Mouse (Mus musculus): Measurements from ENCODE around the gene Nipa1. TPM values are rescaled to one million over a fixed set of nuclear protein-coding genes. Genes with fewer than 3 reads are reported as not detected.

Gene Nipa1
- polyA plus RNA-seq, 1 experiment from 2014 or later, result 6.5 TPM

- ATAC-seq (replicated peaks; ENCODE audit: low FRiP score), result 0 out of 2 replicates have a peak, but pooled peaks have one; percentile 22
- H3K36me3 ChIP-seq, result no peaks in the 10 kb centered on the region
- H3K4me1 ChIP-seq, result no peaks in the 10 kb centered on the region
- H3K4me3 ChIP-seq (replicated peaks), result no peak overlapping the region
- no peak overlapping the region for H3K4me2 ChIP-seq
- 75% methylated on average over 4 of the region's 4 CpGs for WGBS
- H3K27me3 ChIP-seq, result no peaks in the 10 kb centered on the region
- H3K9me3 ChIP-seq (replicated peaks), result no peaks in the 10 kb centered on the region
- no peak overlapping the region for H3K27ac ChIP-seq
- no peak overlapping the region for H3K9ac ChIP-seq
Measured at GRCm38 (mm10) chr7:55995013-55995412, 24.7 kb downstream of the Nipa1 start.

DNA sequence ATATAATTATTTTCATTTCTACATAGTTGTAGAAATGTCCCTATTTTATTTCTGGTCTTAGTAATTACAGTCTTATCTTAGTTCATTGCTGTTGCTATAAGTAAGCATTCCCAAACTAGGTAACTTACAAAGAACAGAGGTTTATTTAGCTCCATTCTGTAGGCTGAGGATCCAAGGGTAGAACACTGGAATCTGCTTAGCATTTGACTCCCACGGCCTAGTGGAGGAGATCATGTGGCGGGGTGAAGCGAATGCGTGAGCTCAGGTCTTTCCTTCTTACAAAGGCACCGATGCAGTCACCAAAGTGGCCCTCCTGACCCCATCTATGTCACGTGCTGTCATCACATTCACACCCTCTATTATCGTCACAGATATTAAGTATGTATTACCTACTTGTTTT, 27.9 kb downstream of the Nipa1 start:
- H3K9ac ChIP-seq, result no peak overlapping the region
- WGBS, result 90% methylated on average over 7 of the region's 7 CpGs
- no peak overlapping the region for H3K4me2 ChIP-seq
- no peaks in the 10 kb centered on the region for H3K36me3 ChIP-seq
- no peaks in the 10 kb centered on the region for H3K9me3 ChIP-seq (replicated peaks)
- H3K4me1 ChIP-seq, result no peaks in the 10 kb centered on the region
- no peak for ATAC-seq (replicated peaks; ENCODE audit: low FRiP score)
- H3K4me3 ChIP-seq (replicated peaks), result no peak overlapping the region
- no peak overlapping the region for H3K27ac ChIP-seq
- H3K27me3 ChIP-seq, result no peaks in the 10 kb centered on the region

DNA sequence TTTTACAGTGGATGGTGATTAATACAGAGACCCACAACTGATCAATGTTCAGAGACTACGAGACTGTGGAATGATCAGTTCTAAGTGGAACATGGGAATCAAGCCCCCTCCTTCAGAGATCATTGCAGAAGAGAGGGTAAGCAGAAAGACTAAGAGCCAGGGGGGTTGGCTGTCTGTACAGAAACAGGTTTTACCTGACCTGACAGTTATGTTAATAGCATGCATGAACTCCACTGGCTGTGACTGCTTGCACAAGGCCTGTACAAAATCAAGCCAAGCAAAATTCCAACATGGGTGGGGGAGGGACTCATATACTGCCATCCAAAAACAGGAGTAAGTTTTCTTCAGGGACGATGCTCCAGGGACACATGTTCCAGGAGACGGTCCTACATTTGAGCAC, 28.6 kb downstream of the Nipa1 start:
- no peaks in the 10 kb centered on the region for H3K27me3 ChIP-seq
- H3K4me1 ChIP-seq, result no peaks in the 10 kb centered on the region
- H3K9ac ChIP-seq, result no peak overlapping the region
- H3K36me3 ChIP-seq, result no peaks in the 10 kb centered on the region
- no peak overlapping the region for H3K4me2 ChIP-seq
- H3K4me3 ChIP-seq (replicated peaks), result no peak overlapping the region
- no peak for ATAC-seq (replicated peaks; ENCODE audit: low FRiP score)
- no peak overlapping the region for H3K27ac ChIP-seq
- no peaks in the 10 kb centered on the region for H3K9me3 ChIP-seq (replicated peaks)
- WGBS, result 93% methylated on average over 3 of the region's 3 CpGs

DNA sequence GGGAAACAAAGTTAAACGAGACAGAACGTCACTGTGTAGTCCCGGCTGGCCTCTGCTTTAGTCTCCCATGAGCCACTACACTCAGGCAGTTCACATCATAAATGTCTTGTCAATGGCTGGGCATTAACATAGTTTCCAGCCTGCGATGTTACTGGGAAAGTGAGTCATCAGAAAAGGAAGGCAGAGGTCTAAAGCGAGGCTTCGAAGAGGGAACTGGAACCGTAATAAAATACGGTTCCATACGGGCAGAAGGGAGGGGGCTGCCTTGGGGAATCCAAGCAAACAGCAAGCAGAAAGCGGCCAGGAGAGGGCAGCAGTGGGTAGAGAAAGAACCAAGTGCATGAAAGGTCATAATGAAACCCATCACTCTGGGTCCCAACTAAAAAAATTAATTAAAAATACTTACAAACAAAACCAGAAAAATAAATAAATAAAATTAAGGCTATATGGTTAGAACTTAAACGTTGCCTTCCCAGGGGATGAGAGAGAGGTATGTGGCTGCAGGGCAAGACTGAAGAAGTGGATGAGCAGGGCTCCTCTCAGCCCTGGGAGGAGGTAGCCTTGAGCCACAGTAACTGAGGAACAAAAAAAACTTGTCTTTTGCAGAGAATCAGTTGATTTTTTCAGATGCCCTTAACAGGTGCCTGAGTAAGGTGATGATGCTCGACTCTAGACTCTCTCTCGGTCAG, 33.1 kb downstream of the Nipa1 start:
- peak; percentile 78 for ATAC-seq (replicated peaks; ENCODE audit: low FRiP score)
- Histone ChIP-seq H3K4me2 (peak overlapping the region; percentile 44), H3K9me3 (replicated peaks) (no peaks in the 10 kb centered on the region), H3K27ac (no peak overlapping the region), H3K27me3 (no peaks in the 10 kb centered on the region), H3K9ac (no peak overlapping the region), H3K36me3 (no peaks in the 10 kb centered on the region), H3K4me1 (no peaks in the 10 kb centered on the region), H3K4me3 (replicated peaks) (0 out of 2 replicates have a peak overlapping the region, but pooled peaks have one; percentile 16)
- WGBS, result 27% methylated on average over 13 of the region's 13 CpGs

GRCm38 (mm10) chr7:55984754-55985153, 35.0 kb downstream of the Nipa1 start:
- Histone ChIP-seq H3K4me2 (no peak overlapping the region), H3K4me3 (replicated peaks) (no peak overlapping the region), H3K9me3 (replicated peaks) (no peaks in the 10 kb centered on the region), H3K36me3 (peaks cover 4% of the 10 kb centered on the region; the same call in 1 of the 2 replicates), H3K9ac (no peak overlapping the region), H3K4me1 (no peaks in the 10 kb centered on the region), H3K27ac (no peak overlapping the region), H3K27me3 (no peaks in the 10 kb centered on the region)
- 78% methylated on average over 4 of the region's 4 CpGs for WGBS
- ATAC-seq (replicated peaks; ENCODE audit: low FRiP score), result no peak

GRCm38 (mm10) chr7:55983107-55983506, 36.6 kb downstream of the Nipa1 start:
- Histone ChIP-seq H3K4me3 (replicated peaks) (no peak overlapping the region), H3K9me3 (replicated peaks) (no peaks in the 10 kb centered on the region), H3K9ac (no peak overlapping the region), H3K27me3 (no peaks in the 10 kb centered on the region), H3K36me3 (peaks cover 15% of the 10 kb centered on the region; the same call in 1 of the 2 replicates), H3K4me1 (no peaks in the 10 kb centered on the region), H3K27ac (no peak overlapping the region), H3K4me2 (no peak overlapping the region)
- ATAC-seq (replicated peaks; ENCODE audit: low FRiP score), result no peak
- WGBS, result 85% methylated on average over 5 of the region's 5 CpGs

- Histone ChIP-seq H3K27me3 (no peaks in the 10 kb centered on the region), H3K4me2 (no peak overlapping the region), H3K36me3 (peaks cover 15% of the 10 kb centered on the region; the same call in 1 of the 2 replicates), H3K4me3 (replicated peaks) (no peak overlapping the region), H3K9me3 (replicated peaks) (no peaks in the 10 kb centered on the region), H3K9ac (no peak overlapping the region), H3K27ac (no peak overlapping the region), H3K4me1 (no peaks in the 10 kb centered on the region)
- WGBS, result 86% methylated on average over 10 of the region's 10 CpGs
- ATAC-seq (replicated peaks; ENCODE audit: low FRiP score), result no peak
Measured at GRCm38 (mm10) chr7:55982010-55982700, 37.6 kb downstream of the Nipa1 start.

DNA sequence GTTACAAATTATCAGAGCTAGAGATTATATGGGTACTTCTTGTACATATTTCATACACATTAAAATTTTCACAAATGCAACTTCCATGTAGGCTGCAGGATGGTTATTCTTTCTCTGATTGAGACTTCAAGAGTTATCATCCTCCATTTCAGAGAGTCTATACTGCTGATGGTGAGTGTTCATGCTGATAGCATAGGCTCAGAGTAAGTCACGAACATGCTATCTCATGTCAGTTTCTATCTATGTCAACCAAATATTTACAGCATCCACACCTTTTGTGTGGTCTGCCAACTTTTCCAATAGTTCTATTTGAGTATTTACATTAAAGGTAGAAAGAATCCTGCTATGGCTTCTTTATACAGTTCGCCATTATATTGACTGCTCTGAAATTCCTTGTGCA, 38.2 kb downstream of the Nipa1 start:
- H3K27me3 ChIP-seq, result no peaks in the 10 kb centered on the region
- no peaks in the 10 kb centered on the region for H3K4me1 ChIP-seq
- no peak for ATAC-seq (replicated peaks; ENCODE audit: low FRiP score)
- no peaks in the 10 kb centered on the region for H3K9me3 ChIP-seq (replicated peaks)
- H3K4me3 ChIP-seq (replicated peaks), result no peak overlapping the region
- H3K36me3 ChIP-seq, result peaks cover 15% of the 10 kb centered on the region; the same call in 1 of the 2 replicates
- 91% methylated on average over 2 of the region's 2 CpGs for WGBS
- no peak overlapping the region for H3K27ac ChIP-seq
- H3K4me2 ChIP-seq, result no peak overlapping the region
- no peak overlapping the region for H3K9ac ChIP-seq

- Histone ChIP-seq H3K36me3 (peaks cover 13% of the 10 kb centered on the region), H3K4me3 (replicated peaks) (no peak overlapping the region), H3K4me2 (no peak overlapping the region), H3K9me3 (replicated peaks) (no peaks in the 10 kb centered on the region), H3K4me1 (no peaks in the 10 kb centered on the region), H3K9ac (no peak overlapping the region), H3K27ac (no peak overlapping the region), H3K27me3 (no peaks in the 10 kb centered on the region)
- no peak for ATAC-seq (replicated peaks; ENCODE audit: low FRiP score)
- WGBS, result 96% methylated on average over 2 of the region's 2 CpGs
Measured at GRCm38 (mm10) chr7:55974429-55974828, 45.3 kb downstream of the Nipa1 start.

DNA sequence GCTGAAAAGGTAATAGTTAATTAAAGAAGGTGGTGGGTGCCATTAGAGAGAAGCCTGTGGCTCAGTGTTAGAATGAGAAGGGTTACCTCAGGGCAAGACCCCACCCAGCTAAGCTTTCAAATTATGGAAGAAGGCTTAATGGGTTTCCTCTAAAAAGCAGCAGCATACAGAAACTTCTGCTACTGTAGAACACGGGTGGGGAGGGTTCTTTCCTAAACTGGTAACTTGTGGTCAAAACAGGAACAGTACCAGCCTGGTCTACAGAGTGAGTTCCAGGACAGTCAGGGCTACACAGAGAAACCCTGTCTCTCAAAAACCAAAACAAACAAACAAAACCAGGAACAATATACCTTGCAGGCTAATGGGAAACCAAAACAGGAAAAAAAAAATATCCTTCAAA, 50.3 kb downstream of the Nipa1 start:
- Histone ChIP-seq H3K9ac (no peak overlapping the region), H3K27ac (no peak overlapping the region), H3K27me3 (no peaks in the 10 kb centered on the region), H3K9me3 (replicated peaks) (no peaks in the 10 kb centered on the region), H3K4me3 (replicated peaks) (no peak overlapping the region), H3K4me1 (peaks cover 7% of the 10 kb centered on the region; the same call in 1 of the 2 replicates), H3K36me3 (peaks cover 4% of the 10 kb centered on the region), H3K4me2 (no peak overlapping the region)
- no peak for ATAC-seq (replicated peaks; ENCODE audit: low FRiP score)
- 73% methylated on average over 1 of the region's 1 CpGs for WGBS

- WGBS, result 42% methylated on average over 16 of the region's 16 CpGs
- no peak for ATAC-seq (replicated peaks; ENCODE audit: low FRiP score)
- Histone ChIP-seq H3K27me3 (no peaks in the 10 kb centered on the region), H3K9ac (no peak overlapping the region), H3K9me3 (replicated peaks) (no peaks in the 10 kb centered on the region), H3K4me3 (replicated peaks) (peak overlapping the region; percentile 29), H3K4me1 (peaks cover 9% of the 10 kb centered on the region; the same call in 1 of the 2 replicates), H3K4me2 (peak overlapping the region; percentile 49), H3K36me3 (no peaks in the 10 kb centered on the region), H3K27ac (no peak overlapping the region)
Measured at GRCm38 (mm10) chr7:55968258-55968901, 51.4 kb downstream of the Nipa1 start.

DNA sequence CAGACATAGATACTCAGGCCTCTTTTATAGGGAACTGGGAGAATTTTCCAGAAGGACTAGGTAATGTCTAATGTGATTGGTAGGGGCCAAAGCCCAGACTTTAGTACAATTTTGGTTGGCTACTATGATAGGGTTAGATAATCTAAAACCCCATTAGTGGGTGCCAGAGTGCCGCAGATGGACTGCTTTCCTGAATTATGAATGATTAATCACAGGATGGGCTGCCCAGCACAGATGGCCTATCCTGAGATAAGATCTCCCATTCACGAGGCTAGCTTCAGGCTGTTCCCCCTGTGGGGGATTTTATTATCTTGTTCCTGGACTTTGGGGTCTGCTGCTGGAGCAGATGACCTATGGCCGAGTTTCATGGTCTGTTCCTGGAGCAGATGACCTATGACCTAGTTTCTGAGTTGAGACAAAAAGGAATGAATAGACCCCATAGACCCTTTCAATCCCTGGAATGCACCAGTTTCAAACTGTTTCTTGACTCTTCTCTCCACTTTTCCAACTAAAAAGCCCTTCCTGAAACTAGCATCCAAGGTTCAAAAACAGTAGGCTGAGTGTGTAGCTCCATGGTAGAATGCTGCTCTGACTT, 52.8 kb downstream of the Nipa1 start:
- no peaks in the 10 kb centered on the region for H3K9me3 ChIP-seq (replicated peaks)
- H3K36me3 ChIP-seq, result no peaks in the 10 kb centered on the region
- no peak for ATAC-seq (replicated peaks; ENCODE audit: low FRiP score)
- H3K4me1 ChIP-seq, result peaks cover 15% of the 10 kb centered on the region; the same call in 1 of the 2 replicates
- H3K4me3 ChIP-seq (replicated peaks), result no peak overlapping the region
- WGBS, result 31% methylated on average over 3 of the region's 3 CpGs
- no peak overlapping the region for H3K9ac ChIP-seq
- no peak overlapping the region for H3K27ac ChIP-seq
- H3K27me3 ChIP-seq, result no peaks in the 10 kb centered on the region
- no peak overlapping the region for H3K4me2 ChIP-seq

Measured in kidney, embryonic 15.5 days (tissue).